Comparison of ENCODE assay signal across 23 mouse cellular contexts in the genomic region with DNA sequence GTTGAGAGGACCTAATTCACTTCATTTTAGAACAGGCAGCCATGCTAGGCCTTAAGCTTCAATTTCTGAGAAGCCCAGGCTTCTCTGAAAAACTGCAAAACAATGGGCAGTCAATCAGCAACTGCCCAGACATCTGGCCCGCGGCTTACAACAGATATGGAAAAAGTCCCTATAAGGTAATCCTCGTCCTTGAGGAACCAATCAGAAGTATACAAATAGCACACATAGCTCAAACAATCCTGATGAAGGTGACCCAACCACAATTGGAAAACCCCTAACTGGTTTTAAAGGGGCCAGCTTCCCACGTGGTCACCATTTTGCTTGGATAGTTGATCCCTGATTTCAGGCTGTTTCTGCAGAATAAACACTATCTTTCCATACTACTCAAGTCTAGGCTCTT.
DNase-seq lines count a peak whose midpoint lies in the region; ATAC-seq and TF ChIP-seq lines count a peak whose summit lies in the region.
"Had no signal": no experiment of that assay in that cellular context is flagged by ENCODE, and none has a peak within 500 bp of the region (broad histone marks: within the 10 kb centered on the region; RNA-seq: fewer than 3 reads in every experiment).

No protein-coding gene starts in this region.

- no peak for ATAC-seq in hindbrain, embryonic 13.5 days (ENCODE audit: low FRiP score)
- no peak for ATAC-seq in forebrain, embryonic 13.5 days
- ATAC-seq in hindbrain, postnatal 0 days = no peak
- ATAC-seq: activated CD4-positive, CD25-positive, alpha-beta regulatory T cell, adult 4 months; forebrain, embryonic 14.5 days; forebrain, embryonic 16.5 days; Patski had no signal

- WGBS in hindbrain, embryonic 13.5 days = 88% methylated on average over 4 of the region's 4 CpGs
- 82% methylated on average over 4 of the region's 4 CpGs for WGBS in forebrain, embryonic 13.5 days
- 90% methylated on average over 4 of the region's 4 CpGs for WGBS in hindbrain, postnatal 0 days

- no peaks in the 10 kb centered on the region for H3K79me2 ChIP-seq in CH12.LX (replicated peaks; ENCODE audit: control insufficient read depth, extremely low read depth, insufficient read depth, poor library complexity, severe bottlenecking)

- TF ChIP-seq EP300 in CH12.LX (IDR thresholded peaks at IDR 0.05; ENCODE audit: low read length) = 0 out of 2 replicates have a peak, but pooled peaks have one; percentile 37

- in situ Hi-C loops in CH12.LX (cut with MboI; ENCODE audit: low pct_ligation_motif_present, low pct_unique_long_range_greater_than_20kb, low sequenced_read_pairs) = no loop called here

- dilution Hi-C loops in CH12.LX (cut with MboI; ENCODE audit: extremely low pct_ligation_motif_present, extremely low pct_unique_long_range_greater_than_20kb, low sequenced_read_pairs) = no loop called here

- TF ChIP-seq CTCF in CH12.LX (conservative IDR thresholded peaks at IDR 0.05 in 1 of 2, IDR thresholded peaks at IDR 0.05 in 1 of 2; ENCODE audit: low read depth in 2 of 2, low read length in 2 of 2) (no peak), E14TG2a.4 (conservative IDR thresholded peaks at IDR 0.05; ENCODE audit: low read length) (no peak)
- TF ChIP-seq CTCF in hindbrain, postnatal 0 days (IDR thresholded peaks at IDR 0.05; ENCODE audit: low read depth) = no peak

- TF ChIP-seq RAD21 in CH12.LX (IDR thresholded peaks at IDR 0.05; ENCODE audit: low read depth, low read length) = no peak

- H3K27me3 ChIP-seq in CH12.LX (replicated peaks) (no peaks in the 10 kb centered on the region), E14TG2a.4 (ENCODE audit: insufficient read depth, low read length) (no peaks in the 10 kb centered on the region)
- H3K27me3 ChIP-seq in hindbrain, embryonic 13.5 days = no peaks in the 10 kb centered on the region
- H3K27me3 ChIP-seq in forebrain, embryonic 13.5 days = no peaks in the 10 kb centered on the region
- H3K27me3 ChIP-seq in hindbrain, postnatal 0 days (ENCODE audit: insufficient read depth, low read length) = no peaks in the 10 kb centered on the region
- H3K27me3 ChIP-seq: embryonic facial prominence, embryonic 12.5 days; Patski had no signal

- DNase-seq in CH12.LX (ENCODE audit: extremely low read depth) (no peak), ES-CJ7 (ENCODE audit: low read depth, low spot score) (peak; percentile 83), R1 (ENCODE audit: low read depth, low spot score) (peak; percentile 93)
- DNase-seq in adrenal gland, postnatal 36 days = no peak
- DNase-seq in hindbrain, postnatal 0 days (ENCODE audit: low spot score) = no peak
- DNase-seq: adrenal gland, adult 8-10 months; adrenal gland, postnatal 14 days; cerebellum, adult 11 months; cerebellum, adult 18-20 months; cerebellum, adult 8-10 months; cerebellum, adult 9-11 months; cerebellum, postnatal 14 days; cerebellum, postnatal 36 days; embryo, embryonic 11 days had no signal

- 0 out of 2 replicates have a peak overlapping the region, but pooled peaks have one; percentile 17 for H3K9ac ChIP-seq in CH12.LX (ENCODE audit: insufficient read depth, low read depth)
- H3K9ac ChIP-seq in hindbrain, embryonic 13.5 days = no peak overlapping the region
- no peak overlapping the region for H3K9ac ChIP-seq in forebrain, embryonic 13.5 days
- H3K9ac ChIP-seq in hindbrain, postnatal 0 days (replicated peaks; ENCODE audit: low read length) = no peak overlapping the region
- H3K9ac ChIP-seq: embryonic facial prominence, embryonic 12.5 days had no signal

- H3K4me1 ChIP-seq in CH12.LX (ENCODE audit: control insufficient read depth in 1 of 2, insufficient read depth in 2 of 2) (peaks cover 7 to 30% of the 10 kb centered on the region in 2 experiments), E14TG2a.4 (replicated peaks; ENCODE audit: low read depth, low read length) (peaks cover 74% of the 10 kb centered on the region)
- H3K4me1 ChIP-seq in hindbrain, embryonic 13.5 days (replicated peaks) = no peaks in the 10 kb centered on the region
- no peaks in the 10 kb centered on the region for H3K4me1 ChIP-seq in forebrain, embryonic 13.5 days
- no peaks in the 10 kb centered on the region for H3K4me1 ChIP-seq in hindbrain, postnatal 0 days (ENCODE audit: insufficient read depth, low read length)
- H3K4me1 ChIP-seq: embryonic facial prominence, embryonic 12.5 days had no signal

- no peak overlapping the region for H3K27ac ChIP-seq in CH12.LX (ENCODE audit: insufficient read depth, low read depth)
- H3K27ac ChIP-seq in hindbrain, embryonic 13.5 days = no peak overlapping the region
- H3K27ac ChIP-seq in forebrain, embryonic 13.5 days = no peak overlapping the region
- no peak overlapping the region for H3K27ac ChIP-seq in hindbrain, postnatal 0 days
- H3K27ac ChIP-seq: embryonic facial prominence, embryonic 12.5 days had no signal

- H3K9me3 ChIP-seq in CH12.LX (replicated peaks; ENCODE audit: low read length) (no peaks in the 10 kb centered on the region), E14TG2a.4 (ENCODE audit: low read length) (no peaks in the 10 kb centered on the region)
- no peaks in the 10 kb centered on the region for H3K9me3 ChIP-seq in hindbrain, embryonic 13.5 days
- H3K9me3 ChIP-seq in forebrain, embryonic 13.5 days (replicated peaks) = no peaks in the 10 kb centered on the region
- H3K9me3 ChIP-seq in hindbrain, postnatal 0 days (ENCODE audit: low read length) = no peaks in the 10 kb centered on the region
- H3K9me3 ChIP-seq: embryonic facial prominence, embryonic 12.5 days; G1E had no signal

- 0 out of 2 replicates have a peak overlapping the region, but pooled peaks have one; percentile 2 for H3K4me2 ChIP-seq in CH12.LX (ENCODE audit: insufficient read depth, low read depth, poor library complexity, severe bottlenecking)
- H3K4me2 ChIP-seq in hindbrain, embryonic 13.5 days = no peak overlapping the region
- no peak overlapping the region for H3K4me2 ChIP-seq in forebrain, embryonic 13.5 days
- no peak overlapping the region for H3K4me2 ChIP-seq in hindbrain, postnatal 0 days (ENCODE audit: low read depth, low read length)
- H3K4me2 ChIP-seq: embryonic facial prominence, embryonic 12.5 days had no signal

- H3K36me3 ChIP-seq in CH12.LX (replicated peaks in 1 of 2; ENCODE audit: control insufficient read depth in 1 of 2, insufficient read depth in 1 of 2, low read length in 1 of 2) = no peaks in the 10 kb centered on the region
- peaks cover 16% of the 10 kb centered on the region for H3K36me3 ChIP-seq in E14TG2a.4 (ENCODE audit: insufficient read depth, low read length)
- no peaks in the 10 kb centered on the region for H3K36me3 ChIP-seq in hindbrain, embryonic 13.5 days
- no peaks in the 10 kb centered on the region for H3K36me3 ChIP-seq in forebrain, embryonic 13.5 days (ENCODE audit: poor library complexity, severe bottlenecking)
- no peaks in the 10 kb centered on the region for H3K36me3 ChIP-seq in hindbrain, postnatal 0 days (ENCODE audit: insufficient read depth, low read length)
- H3K36me3 ChIP-seq: embryonic facial prominence, embryonic 12.5 days; G1E had no signal

- no peak for TF ChIP-seq POLR2A in CH12.LX (IDR thresholded peaks at IDR 0.05; ENCODE audit: low read depth, low read length)

- H3K4me3 ChIP-seq in CH12.LX (replicated peaks in 1 of 3; ENCODE audit: low read depth in 2 of 3, low read length in 2 of 3, poor library complexity in 1 of 3) = no peak overlapping the region
- peak overlapping the region; percentile 92 for H3K4me3 ChIP-seq in E14TG2a.4 (replicated peaks; ENCODE audit: low read length)
- H3K4me3 ChIP-seq in hindbrain, embryonic 13.5 days = no peak overlapping the region
- no peak overlapping the region for H3K4me3 ChIP-seq in forebrain, embryonic 13.5 days
- no peak overlapping the region for H3K4me3 ChIP-seq in hindbrain, postnatal 0 days (ENCODE audit: low read length)
- H3K4me3 ChIP-seq: embryonic facial prominence, embryonic 12.5 days had no signal

TF ChIP-seq in CH12.LX, 34 proteins besides CTCF, POLR2A, EP300 and RAD21:
- peak; percentile 56; the same call in 1 of the 2 replicates for TF ChIP-seq MYC (IDR thresholded peaks at IDR 0.05; ENCODE audit: low read depth, low read length)
- no peak for TF ChIP-seq JUND (conservative IDR thresholded peaks at IDR 0.05; ENCODE audit: low read depth, low read length)
- 0 out of 2 replicates have a peak, but pooled peaks have one; percentile 27 for TF ChIP-seq TCF12 (IDR thresholded peaks at IDR 0.05; ENCODE audit: low read depth, low read length)
- peak; percentile 61 for TF ChIP-seq MAX (IDR thresholded peaks at IDR 0.05; ENCODE audit: low read length)
- TF ChIP-seq BHLHE40 (IDR thresholded peaks at IDR 0.05; ENCODE audit: low read depth, low read length) = 0 out of 2 replicates have a peak, but pooled peaks have one; percentile 5
- TF ChIP-seq ZKSCAN1 (IDR thresholded peaks at IDR 0.05; ENCODE audit: borderline replicate concordance, low read depth, low read length) = no peak
- TF ChIP-seq GABPA (IDR thresholded peaks at IDR 0.05; ENCODE audit: insufficient replicate concordance, low read depth, low read length) = no peak
TF ChIP-seq in CH12.LX: peak in this region for 4.

Comparison
In these comparisons a context has a peak if more than half of its experiments do, and no peak if none do; other contexts are left out.
1. DNase-seq: peak in ES-CJ7 (single experiment) and R1 (single experiment); none in CH12.LX (single experiment), adrenal gland, postnatal 36 days (0 of 2) and hindbrain, postnatal 0 days (single experiment).